9 mouse cellular contexts compared by ENCODE assay signal in genomic region chr11:31617236-31617635, GRCm38 (mm10). TPM values are rescaled to one million over a fixed set of nuclear protein-coding genes. Genes with fewer than 3 reads are reported as not detected.
DNase-seq lines count a peak whose midpoint lies in the region; ATAC-seq lines count a peak whose summit lies in the region.
"Had no signal": no experiment of that assay in that cellular context is flagged by ENCODE, and none has a peak within 500 bp of the region (broad histone marks: within the 10 kb centered on the region; RNA-seq: fewer than 3 reads in every experiment).

No protein-coding gene starts in this region.

- no peaks in the 10 kb centered on the region for H3K27me3 ChIP-seq in embryonic facial prominence, embryonic 14.5 days (replicated peaks; ENCODE audit: control insufficient read depth, insufficient read depth, low read length)
- no peaks in the 10 kb centered on the region for H3K27me3 ChIP-seq in embryonic facial prominence, embryonic 10.5 days (replicated peaks; ENCODE audit: low read depth, poor library complexity, severe bottlenecking)
- H3K27me3 ChIP-seq: neural tube, embryonic 15.5 days had no signal

- no peaks in the 10 kb centered on the region for H3K36me3 ChIP-seq in embryonic facial prominence, embryonic 14.5 days (ENCODE audit: control insufficient read depth, insufficient read depth, low read length)
- no peaks in the 10 kb centered on the region for H3K36me3 ChIP-seq in embryonic facial prominence, embryonic 10.5 days (replicated peaks)
- H3K36me3 ChIP-seq: neural tube, embryonic 15.5 days had no signal

- no peak overlapping the region for H3K4me2 ChIP-seq in embryonic facial prominence, embryonic 14.5 days (ENCODE audit: low read depth, low read length)
- H3K4me2 ChIP-seq: neural tube, embryonic 15.5 days had no signal

- H3K4me3 ChIP-seq in embryonic facial prominence, embryonic 14.5 days (ENCODE audit: low read depth, low read length): no peak overlapping the region
- no peak overlapping the region for H3K4me3 ChIP-seq in embryonic facial prominence, embryonic 10.5 days
- H3K4me3 ChIP-seq: neural tube, embryonic 15.5 days had no signal

- WGBS in embryonic facial prominence, embryonic 14.5 days: 36% methylated on average over 3 of the region's 3 CpGs
- 54% methylated on average over 3 of the region's 3 CpGs for WGBS in embryonic facial prominence, embryonic 10.5 days

- H3K27ac ChIP-seq in embryonic facial prominence, embryonic 14.5 days (replicated peaks; ENCODE audit: low read depth, low read length): no peak overlapping the region
- H3K27ac ChIP-seq in embryonic facial prominence, embryonic 10.5 days (replicated peaks): no peak overlapping the region
- H3K27ac ChIP-seq: neural tube, embryonic 15.5 days had no signal

- H3K9ac ChIP-seq in embryonic facial prominence, embryonic 14.5 days (ENCODE audit: low read depth, low read length): no peak overlapping the region
- H3K9ac ChIP-seq: neural tube, embryonic 15.5 days had no signal

- peak; percentile 79 for ATAC-seq in embryonic facial prominence, embryonic 14.5 days (ENCODE audit: low read depth)

- no peaks in the 10 kb centered on the region for H3K9me3 ChIP-seq in embryonic facial prominence, embryonic 14.5 days (ENCODE audit: control insufficient read depth, low read length)
- no peaks in the 10 kb centered on the region for H3K9me3 ChIP-seq in embryonic facial prominence, embryonic 10.5 days
- H3K9me3 ChIP-seq: neural tube, embryonic 15.5 days had no signal

- H3K4me1 ChIP-seq in embryonic facial prominence, embryonic 14.5 days (ENCODE audit: control insufficient read depth, insufficient read depth, low read length): no peaks in the 10 kb centered on the region
- no peaks in the 10 kb centered on the region for H3K4me1 ChIP-seq in embryonic facial prominence, embryonic 10.5 days
- H3K4me1 ChIP-seq: neural tube, embryonic 15.5 days had no signal

- DNase-seq in embryonic facial prominence, embryonic 14.5 days (ENCODE audit: low spot score): peak; percentile 74
- no peak for DNase-seq in embryonic facial prominence, embryonic 10.5 days (ENCODE audit: low spot score)
- peak; percentile 69 for DNase-seq in fat pad, adult 2 months (ENCODE audit: extremely low read depth, low read depth, low spot score)
- DNase-seq in kidney, adult 8-10 months: peak; percentile 56 to 62
- DNase-seq in skeletal muscle tissue, adult 2 months (ENCODE audit: low read depth, low spot score): peak; percentile 84
- no peak for DNase-seq in layer of hippocampus, adult 11-12 months (ENCODE audit: low spot score)
- DNase-seq in c-Kit-positive CD71-positive TER-119-positive erythroid progenitor cells, embryonic 14.5 days (ENCODE audit: low spot score): no peak
- no peak for DNase-seq in cerebellum, adult 9-11 months

RNA-seq across cellular contexts. Expression of gene Bod1, which starts 54.4 kb away (rescaled TPM):
- polyA plus RNA-seq in embryonic facial prominence, embryonic 14.5 days (2014; fragmentation: Nextera tagmentation; extraction: Ambion mirVana): 102 and 108 TPM in 2 replicates
- 113 and 115 TPM in 2 replicates for polyA plus RNA-seq in embryonic facial prominence, embryonic 10.5 days (2016; fragmentation: Nextera tagmentation; extraction: Ambion mirVana)

Comparison
In these comparisons a context has a peak if more than half of its experiments do, and no peak if none do; other contexts are left out.
1. DNase-seq: peak in embryonic facial prominence, embryonic 14.5 days (single experiment), fat pad, adult 2 months (single experiment), kidney, adult 8-10 months (2 of 2) and skeletal muscle tissue, adult 2 months (single experiment); none in embryonic facial prominence, embryonic 10.5 days (single experiment), layer of hippocampus, adult 11-12 months (single experiment), c-Kit-positive CD71-positive TER-119-positive erythroid progenitor cells, embryonic 14.5 days (single experiment) and cerebellum, adult 9-11 months (single experiment).